Mouse (Mus musculus): Measurements from ENCODE around the gene Col11a2.

Gene Col11a2

DNA sequence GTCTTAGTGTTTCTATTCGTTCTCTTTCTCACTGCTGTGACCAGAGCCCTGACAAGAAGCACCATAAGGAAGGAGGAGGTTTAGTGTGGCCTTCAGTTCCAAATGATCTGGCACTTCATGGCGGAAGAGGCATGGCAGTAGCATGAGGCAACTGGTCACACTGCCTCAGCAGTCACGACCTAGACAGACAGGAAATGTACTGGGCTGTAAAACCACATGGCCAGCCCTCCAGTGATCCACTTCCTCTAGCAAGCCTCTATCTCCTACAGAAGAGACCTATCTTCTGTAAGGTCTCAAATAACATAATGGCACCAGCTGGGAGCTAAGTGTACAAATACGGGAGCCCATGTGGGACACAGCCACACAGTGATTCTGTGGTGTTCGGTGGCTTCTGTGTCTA lies 32.9 kb downstream of the Col11a2 start:
- DNase-seq, result no peak

GRCm38 (mm10) chr17:34075271-34075670 lies 36.0 kb downstream of the Col11a2 start:
- DNase-seq, result peak; percentile 83 to 88

- peak; percentile 83 to 89 for DNase-seq
These were observed 38.3 kb downstream of the Col11a2 start for GRCm38 (mm10) chr17:34077549-34077948.

DNA sequence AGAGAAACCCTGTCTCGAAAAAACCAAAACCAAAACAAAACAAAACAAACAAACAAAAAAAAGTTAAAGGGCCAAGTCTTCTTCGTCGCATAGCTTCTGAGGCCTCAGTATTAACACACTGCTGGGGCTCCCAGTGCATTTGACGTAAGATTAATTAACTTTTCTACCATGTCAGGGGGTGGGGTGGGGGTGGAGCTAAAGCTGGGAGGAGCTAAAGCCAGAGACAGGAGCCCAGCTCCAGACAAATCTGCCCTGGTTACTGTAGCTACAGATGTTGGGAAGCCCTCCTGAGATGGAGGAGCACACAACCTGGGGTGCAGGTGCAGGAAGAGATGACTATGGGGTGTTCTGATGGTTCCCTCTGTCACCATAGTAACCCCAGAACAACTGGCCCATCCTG lies 38.9 kb downstream of the Col11a2 start:
- DNase-seq, result no peak

GRCm38 (mm10) chr17:34079002-34079401 lies 39.8 kb downstream of the Col11a2 start:
- no peak for DNase-seq

DNA sequence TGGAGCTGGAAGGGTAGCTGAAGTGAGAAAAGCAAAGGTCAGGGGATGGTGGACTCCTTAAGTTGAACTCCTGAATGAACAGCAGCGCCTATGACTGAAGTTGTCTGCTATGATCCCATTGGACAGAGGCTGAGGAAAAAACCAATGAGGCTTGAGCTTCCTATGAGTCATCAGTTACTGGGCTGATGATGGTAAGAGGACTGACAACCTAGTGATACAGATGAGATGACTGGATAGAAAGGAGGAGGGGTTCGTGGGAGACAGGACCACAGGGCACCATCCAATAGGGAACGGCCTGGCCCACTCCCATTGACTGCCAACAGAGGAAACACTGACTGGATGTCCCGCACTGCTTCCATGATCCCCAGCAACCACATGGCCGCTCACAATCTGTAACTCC lies 40.4 kb downstream of the Col11a2 start:
- DNase-seq, result peak; percentile 39 to 54

GRCm38 (mm10) chr17:34083104-34083503 lies 43.9 kb downstream of the Col11a2 start:
- no peak for DNase-seq

DNA sequence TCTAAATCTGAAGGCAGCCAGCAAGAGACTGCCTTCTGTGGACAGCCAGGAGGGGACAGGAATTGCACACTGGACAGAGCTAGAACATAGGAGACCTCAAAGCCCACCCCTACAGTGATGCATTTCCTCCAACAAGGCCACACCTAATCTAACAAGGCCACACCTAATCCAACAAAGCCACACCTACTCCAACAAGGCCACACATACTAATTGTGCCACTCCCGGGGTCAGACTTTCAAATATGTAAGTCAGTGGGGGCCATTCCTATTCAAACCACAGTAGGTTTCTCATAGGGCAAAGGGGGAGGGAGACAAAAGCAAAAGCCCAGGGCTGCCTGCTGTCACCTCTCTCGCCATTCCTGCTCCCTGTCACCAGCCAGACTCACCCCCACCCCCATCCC lies 48.1 kb downstream of the Col11a2 start:
- DNase-seq, result no peak

DNA sequence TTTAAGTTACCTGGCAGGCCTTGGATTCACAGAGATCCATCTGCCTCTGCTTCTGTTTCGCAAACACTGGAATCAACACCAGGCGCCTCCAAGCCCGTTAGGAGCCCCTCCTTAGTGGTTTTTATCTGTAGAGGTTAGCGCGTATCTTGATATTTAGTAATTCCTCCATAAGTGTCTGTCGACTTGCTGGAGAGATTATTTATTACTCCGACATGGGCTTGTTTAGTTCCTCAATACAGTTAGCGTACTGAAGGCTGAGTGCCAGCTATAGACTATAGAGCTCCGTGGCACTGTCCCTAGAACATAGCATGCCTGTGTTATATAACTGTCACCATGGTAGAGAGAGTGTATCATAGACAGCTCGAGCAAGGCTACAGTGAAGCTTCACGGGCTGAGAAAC lies 48.9 kb downstream of the Col11a2 start:
- DNase-seq, result no peak

DNA sequence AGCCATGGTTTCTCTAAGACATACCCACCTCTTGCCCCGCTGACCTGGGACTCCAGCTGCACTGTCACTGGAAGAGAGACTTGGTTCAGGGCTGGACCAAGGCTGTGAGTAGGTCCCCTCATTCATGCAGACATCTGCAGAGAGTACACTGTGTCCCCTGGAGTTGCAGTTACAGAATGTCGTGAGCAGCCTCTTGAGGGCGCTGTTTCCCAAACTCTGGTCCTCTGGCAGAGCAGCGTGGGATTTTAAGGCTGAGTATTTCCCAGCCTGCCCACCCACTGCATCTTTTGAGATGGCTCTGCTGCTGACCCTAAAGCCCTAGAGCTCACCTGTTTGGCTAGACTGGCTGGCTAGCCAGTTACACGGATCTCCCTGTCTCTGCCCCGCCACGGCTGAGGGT lies 51.7 kb downstream of the Col11a2 start:
- peak in 1 of 2 experiments; percentile 38 for DNase-seq

- DNase-seq, result no peak
These were observed 53.1 kb downstream of the Col11a2 start, which contains the start of gene H2-Oa for GRCm38 (mm10) chr17:34092197-34092875. Gene H2-Oa (plus strand): TSS chr17:34092340.

GRCm38 (mm10) chr17:34093199-34093874 lies 54.1 kb downstream of the Col11a2 start:
- no peak for DNase-seq

- no peak for DNase-seq
These were observed 55.2 kb downstream of the Col11a2 start for GRCm38 (mm10) chr17:34094283-34095035.

DNA sequence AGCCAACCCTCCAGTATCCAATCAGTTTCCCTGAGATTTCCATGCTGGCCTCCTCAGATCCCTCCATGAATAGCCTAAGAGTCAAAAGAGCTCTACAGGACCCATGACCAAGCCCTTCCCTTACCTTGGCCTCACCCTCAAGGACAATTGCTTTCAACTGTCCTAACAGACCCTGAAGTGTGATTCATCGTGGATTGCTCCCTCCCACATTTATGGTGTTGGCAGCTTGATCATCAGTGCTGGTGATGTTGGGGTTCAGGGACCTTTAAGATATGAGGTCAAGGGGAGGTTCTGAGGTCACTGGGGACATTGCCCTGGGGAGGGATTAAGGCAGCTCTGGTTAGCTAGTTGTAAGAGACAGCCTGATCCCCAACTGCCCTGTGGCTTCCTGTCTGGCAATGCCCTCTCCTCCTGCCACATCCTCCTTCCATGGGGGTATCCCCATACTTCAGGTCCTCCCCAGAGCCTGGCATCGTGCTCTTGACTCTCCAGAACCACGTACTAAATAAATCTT lies 57.3 kb downstream of the Col11a2 start:
- DNase-seq, result no peak

DNA sequence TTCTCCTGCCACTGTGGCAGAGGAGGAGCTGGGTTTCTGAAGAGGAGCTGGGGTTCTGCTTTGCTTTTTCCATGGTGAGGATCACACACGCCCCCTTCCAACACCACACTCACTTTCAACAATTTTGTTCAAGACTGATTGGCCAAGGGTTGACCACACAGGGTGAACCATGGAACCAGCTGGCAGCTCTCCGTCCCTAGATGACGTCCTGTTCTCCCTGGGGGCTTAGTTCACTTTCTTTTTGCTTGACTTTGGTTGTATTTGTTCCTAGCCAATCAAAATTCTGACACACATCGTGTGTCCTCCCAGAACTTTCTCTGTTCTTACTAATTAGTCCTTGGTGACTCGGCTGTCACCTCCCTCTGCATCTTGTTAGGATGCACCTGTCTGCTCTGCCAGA lies 58.0 kb downstream of the Col11a2 start:
- no peak for DNase-seq

DNA sequence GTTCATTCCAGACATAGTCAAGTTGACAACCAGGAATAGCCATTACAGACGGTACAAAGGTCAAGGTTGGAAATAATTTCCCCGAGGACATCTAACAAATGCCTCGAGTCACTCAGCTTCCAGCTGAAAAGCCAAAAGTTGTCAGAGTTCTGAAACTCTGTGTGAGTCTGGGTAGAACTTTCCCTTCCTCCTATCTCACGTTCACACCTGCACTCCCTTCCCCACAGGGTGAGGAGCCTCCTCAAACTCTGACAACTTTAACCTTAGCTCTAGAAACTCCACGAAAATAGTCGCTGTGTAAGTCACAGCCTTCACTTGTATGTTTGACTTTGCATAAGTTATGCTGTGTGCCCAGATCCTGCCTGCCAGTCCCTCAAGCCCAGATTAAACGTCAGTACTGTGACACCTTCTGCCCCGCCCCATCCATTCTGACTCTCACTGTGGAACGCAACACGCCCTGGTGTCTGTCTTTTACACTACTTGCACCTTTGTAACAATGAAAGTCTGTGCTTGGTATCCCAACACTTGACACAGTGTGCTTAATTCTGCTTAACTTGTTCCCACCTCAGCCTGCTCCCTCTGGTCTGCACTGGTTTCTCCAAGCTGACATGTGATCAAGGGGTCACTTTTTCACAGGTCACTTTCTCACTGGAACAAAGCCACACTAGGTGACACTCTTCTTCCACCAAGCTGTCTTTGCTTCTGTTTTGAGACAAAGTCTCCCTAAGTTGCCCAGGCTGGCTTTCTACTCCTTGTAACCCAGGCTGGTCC lies 59.7 kb downstream of the Col11a2 start:
- DNase-seq, result no peak

GRCm38 (mm10) chr17:34099531-34099930 lies 60.3 kb downstream of the Col11a2 start:
- DNase-seq, result no peak

GRCm38 (mm10) chr17:34101185-34101584 lies 61.9 kb downstream of the Col11a2 start:
- DNase-seq, result no peak

DNA sequence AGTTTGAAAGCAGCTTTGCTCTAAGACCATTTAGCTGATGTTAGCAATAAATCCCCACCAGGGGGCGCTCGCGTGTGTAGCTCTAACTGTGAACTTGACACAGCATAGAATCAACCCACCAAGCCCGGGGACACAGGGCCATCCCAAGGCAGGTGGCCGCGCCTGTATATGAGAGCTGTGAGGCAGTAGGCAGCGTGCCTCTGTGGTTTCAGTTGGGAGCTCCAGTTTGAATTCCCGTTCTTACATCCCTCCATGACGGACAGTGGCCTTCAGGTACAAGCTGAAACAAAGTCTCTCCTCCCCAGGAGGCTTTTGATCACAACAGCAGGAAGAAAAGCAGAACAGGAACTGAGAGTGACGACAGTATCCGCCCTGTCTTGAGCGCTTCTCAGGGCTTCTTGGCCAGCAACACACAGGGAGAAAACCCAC lies 62.4 kb downstream of the Col11a2 start:
- DNase-seq, result peak; percentile 96 to 99

GRCm38 (mm10) chr17:34102831-34103230 lies 63.6 kb downstream of the Col11a2 start:
- no peak for DNase-seq

DNA sequence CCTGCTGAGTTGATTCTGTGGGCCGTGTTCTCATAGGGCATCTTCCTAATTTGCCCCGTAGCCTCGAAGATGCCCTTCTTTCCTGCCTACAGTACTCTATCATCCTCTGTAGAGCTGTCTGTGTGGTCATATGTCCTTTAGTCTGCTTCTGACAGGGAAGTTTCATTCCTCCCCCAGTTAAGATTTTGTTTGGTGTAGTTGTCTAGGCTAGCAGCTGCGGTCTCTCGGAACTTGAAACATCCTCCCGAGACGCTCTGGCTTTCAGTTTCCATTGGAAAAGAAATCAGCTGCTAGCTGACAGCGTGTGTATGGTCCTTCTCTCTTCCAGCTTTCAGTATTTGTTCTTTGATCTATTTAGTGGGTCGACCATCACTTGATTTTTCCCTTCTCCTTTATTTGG lies 65.6 kb downstream of the Col11a2 start:
- DNase-seq, result no peak

DNA sequence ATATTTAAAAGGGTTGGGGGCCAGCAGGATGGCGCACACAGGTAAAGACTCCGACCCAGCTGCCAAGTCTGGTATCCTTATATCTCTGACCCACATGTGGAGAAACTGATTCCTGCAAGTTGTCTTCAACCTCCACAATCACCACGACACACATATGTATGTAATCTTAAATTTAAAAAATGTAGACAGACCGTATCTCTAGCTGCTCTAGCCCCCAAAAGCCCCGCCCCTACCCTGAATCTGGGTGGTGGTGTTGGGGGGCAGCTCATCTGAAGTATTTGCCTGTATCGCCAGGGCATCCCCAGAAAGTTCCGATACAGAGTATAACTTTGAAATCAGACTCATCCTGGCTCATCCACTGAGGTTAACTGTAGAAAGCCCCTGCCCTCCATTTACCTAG lies 67.3 kb downstream of the Col11a2 start:
- no peak for DNase-seq
